Mouse (Mus musculus): ENCODE measurements at regions not wholly inside any gene's neighbourhood (a gene's known extent, or its start where the extent isn't known, plus 50 kb on each side); places are given as distances from the start of the nearest gene placed in this dataset.

- peak; percentile 45 to 85 for DNase-seq (ENCODE audit: inconsistent age in 2 of 2, low spot score in 1 of 2)
Measured at GRCm38 (mm10) chr10:99577041-99577681, 182.3 kb downstream of the Csl start.

DNA sequence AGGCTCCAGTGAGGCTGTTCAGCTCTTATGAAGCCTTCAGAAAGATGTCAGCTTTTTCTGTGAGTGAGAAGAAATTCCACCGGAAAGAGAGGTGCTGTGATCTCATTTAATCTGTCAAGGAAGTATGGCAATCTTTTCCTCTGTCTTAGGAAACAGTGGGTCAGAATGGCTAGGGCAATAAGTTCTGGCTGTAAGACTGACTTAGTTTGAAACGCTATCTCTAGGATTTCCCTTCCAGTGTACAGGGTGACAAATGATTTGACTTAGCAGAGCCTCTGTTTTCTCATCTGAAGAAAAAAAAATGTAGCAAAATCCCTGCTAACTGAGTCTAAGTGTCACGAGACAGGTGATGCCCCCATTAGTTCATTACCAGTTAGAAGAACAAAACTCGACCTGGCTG lies 181.1 kb downstream of the Csl start:
- DNase-seq (ENCODE audit: inconsistent age in 2 of 2, low spot score in 1 of 2), result no peak

GRCm38 (mm10) chr10:99580191-99580590 lies 179.3 kb downstream of the Csl start:
- DNase-seq (ENCODE audit: inconsistent age in 2 of 2, low spot score in 1 of 2), result no peak

- DNase-seq (ENCODE audit: inconsistent age in 2 of 2, low spot score in 1 of 2), result no peak
Measured at GRCm38 (mm10) chr10:99581074-99581473, 178.4 kb downstream of the Csl start.

GRCm38 (mm10) chr10:99584855-99585254 lies 174.6 kb downstream of the Csl start:
- peak in 1 of 2 experiments; percentile 62 for DNase-seq (ENCODE audit: inconsistent age in 2 of 2, low spot score in 1 of 2)

GRCm38 (mm10) chr10:99592220-99592619 lies 167.2 kb downstream of the Csl start:
- DNase-seq (ENCODE audit: inconsistent age in 2 of 2, low spot score in 1 of 2), result no peak

DNA sequence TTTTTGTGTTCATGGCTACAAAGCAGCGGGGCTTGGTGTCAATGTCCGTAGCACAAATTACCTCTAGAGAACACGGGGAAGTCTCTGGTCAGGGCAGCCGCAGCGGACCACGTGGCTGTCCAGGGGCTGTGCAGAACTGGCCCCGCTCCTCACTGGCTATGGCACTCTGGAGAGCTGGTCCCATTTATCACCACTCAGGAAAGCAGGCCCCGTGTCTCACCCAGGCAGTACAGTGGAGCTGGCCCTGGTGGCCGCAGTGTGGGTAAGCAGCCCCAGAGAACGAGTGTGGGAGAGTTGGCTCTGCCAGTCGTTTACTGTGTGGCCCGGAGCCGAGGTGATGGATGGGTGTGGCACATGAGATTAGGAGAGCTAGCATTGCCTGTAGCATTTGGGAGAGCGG lies 163.8 kb downstream of the Csl start:
- DNase-seq (ENCODE audit: inconsistent age in 2 of 2, low spot score in 1 of 2), result no peak

- peak in 1 of 2 experiments; percentile 46 for DNase-seq (ENCODE audit: inconsistent age in 2 of 2, low spot score in 1 of 2)
Measured at GRCm38 (mm10) chr10:99599142-99600120, 160.0 kb downstream of the Csl start.

DNA sequence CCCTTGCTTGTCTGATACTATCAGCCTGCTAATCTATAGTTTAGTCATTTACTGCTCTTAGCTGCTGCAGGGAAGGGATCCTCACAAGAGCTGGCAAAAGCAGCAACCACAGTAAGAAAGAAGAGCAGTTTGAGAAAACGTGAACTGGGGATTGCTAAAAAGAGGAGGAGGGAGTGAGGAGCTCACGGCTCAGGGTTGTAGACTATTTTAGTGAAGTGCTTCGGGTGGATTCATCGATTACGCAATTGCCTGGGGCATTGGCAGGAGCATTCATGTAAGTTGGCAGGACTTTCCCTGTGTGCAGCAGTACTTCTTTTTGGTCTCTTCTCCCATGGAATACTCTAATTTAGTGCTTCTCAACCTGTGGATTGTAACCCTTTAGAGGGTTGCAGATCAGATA lies 157.1 kb downstream of the Csl start:
- DNase-seq (ENCODE audit: inconsistent age in 2 of 2, low spot score in 1 of 2), result peak in 1 of 2 experiments; percentile 65

DNA sequence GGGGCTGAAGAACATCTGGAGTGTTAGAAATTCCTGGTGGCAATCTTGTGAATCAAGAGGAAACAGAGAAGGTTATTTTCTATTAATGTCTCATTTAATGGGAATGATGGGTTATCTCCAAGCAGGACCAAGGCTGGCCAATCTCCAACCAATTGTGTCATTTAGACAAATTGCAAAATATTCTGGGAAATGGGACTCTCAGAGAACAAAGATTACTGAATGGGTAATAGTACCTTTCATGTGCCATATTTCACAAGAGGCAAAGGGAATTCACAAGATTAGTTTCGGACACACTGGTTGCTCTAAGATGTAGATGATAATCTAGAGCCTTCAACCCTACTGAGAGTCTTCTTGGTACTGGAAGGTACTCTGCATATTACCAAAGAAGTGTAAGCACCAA lies 155.3 kb downstream of the Csl start:
- DNase-seq (ENCODE audit: inconsistent age in 2 of 2, low spot score in 1 of 2), result peak in 1 of 2 experiments; percentile 66

GRCm38 (mm10) chr10:99608477-99608876 lies 151.0 kb downstream of the Csl start:
- no peak for DNase-seq (ENCODE audit: inconsistent age in 2 of 2, low spot score in 1 of 2)

GRCm38 (mm10) chr10:99609420-99609819 lies 150.0 kb downstream of the Csl start:
- DNase-seq (ENCODE audit: inconsistent age in 2 of 2, low spot score in 1 of 2), result no peak

- no peak for DNase-seq (ENCODE audit: inconsistent age in 2 of 2, low spot score in 1 of 2)
Measured at GRCm38 (mm10) chr10:99610890-99611289, 148.6 kb downstream of the Csl start.

DNA sequence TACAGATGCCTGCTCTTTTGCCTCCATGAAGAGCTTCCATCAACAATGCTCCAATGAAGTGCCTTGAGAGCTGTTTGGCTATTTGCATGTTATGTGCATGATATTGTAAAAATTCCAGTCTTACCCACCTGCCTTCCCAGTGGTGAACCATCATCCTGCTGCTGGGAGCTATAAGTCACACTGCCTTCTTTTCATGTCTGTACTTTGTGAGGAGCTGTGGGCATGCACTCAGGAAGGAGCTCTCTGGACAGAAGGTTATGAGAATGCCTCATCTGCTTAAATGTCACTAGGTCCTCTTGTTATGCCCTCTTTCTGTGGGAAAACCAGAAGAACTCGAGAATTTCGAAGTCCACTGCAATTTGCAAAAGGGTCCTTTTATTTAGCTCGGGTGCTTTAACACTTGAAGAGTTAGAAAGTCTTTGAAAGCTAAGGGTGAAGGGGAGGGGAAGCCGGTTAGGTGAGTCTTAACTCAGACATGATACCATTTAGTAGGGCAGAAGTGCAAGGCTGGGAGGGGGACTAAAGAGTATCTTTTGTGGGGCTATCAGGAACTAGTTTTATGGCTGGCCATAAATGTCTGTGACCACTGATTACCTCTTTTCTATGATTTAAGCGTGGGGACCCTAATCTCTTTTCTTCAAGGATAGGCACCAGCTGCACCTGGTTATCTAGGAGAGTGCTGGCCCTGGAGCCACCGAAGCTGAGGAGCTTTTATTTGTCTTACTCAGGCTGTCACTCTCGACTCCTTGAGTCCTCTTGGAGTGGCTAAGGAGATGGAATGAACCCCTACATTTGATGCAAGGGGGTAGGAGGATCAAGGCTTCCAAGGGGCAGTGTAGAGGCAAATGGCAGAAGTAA lies 144.8 kb downstream of the Csl start:
- no peak for DNase-seq (ENCODE audit: inconsistent age in 2 of 2, low spot score in 1 of 2)

GRCm38 (mm10) chr10:99615371-99615770 lies 144.1 kb downstream of the Csl start:
- DNase-seq (ENCODE audit: inconsistent age in 2 of 2, low spot score in 1 of 2), result no peak

DNA sequence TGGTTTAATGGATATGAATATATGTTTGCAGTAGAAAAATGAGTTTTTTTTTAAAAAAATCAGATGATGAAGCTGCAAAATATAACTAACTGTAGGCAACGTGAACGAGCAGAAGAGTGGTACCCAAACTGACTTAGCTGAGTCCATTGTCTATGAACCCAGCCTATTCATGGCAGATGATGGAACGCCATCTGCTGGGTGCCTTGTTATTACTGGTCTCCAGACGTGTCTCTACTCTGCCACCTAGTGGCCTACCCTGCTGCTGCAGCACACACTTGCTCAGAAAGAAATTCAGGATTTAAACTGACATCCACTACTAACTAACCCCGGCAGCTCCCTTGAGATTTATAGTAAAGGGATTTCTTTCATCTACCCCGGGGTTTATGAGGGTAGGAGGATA lies 143.7 kb downstream of the Csl start:
- DNase-seq (ENCODE audit: inconsistent age in 2 of 2, low spot score in 1 of 2), result peak; percentile 77 to 94

DNA sequence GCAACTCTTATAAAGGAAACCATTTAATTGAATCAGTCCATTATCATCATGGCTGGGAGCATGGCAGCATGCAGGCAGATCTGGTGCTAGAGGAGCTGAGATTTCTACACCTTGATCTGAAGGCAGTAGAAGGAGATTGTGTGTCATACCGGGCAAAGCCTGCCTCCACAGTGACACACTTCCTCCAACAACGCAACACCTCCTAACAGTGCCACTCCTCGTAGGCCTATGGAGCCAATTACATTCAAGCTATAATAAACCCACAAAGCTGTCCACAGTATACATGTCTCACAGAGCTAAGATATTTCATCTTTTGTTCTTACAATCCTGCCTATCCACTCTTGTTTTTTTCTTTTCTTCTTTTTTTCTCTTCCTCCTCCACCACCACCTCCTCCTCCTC lies 141.8 kb downstream of the Csl start:
- no peak for DNase-seq (ENCODE audit: inconsistent age in 2 of 2, low spot score in 1 of 2)

DNA sequence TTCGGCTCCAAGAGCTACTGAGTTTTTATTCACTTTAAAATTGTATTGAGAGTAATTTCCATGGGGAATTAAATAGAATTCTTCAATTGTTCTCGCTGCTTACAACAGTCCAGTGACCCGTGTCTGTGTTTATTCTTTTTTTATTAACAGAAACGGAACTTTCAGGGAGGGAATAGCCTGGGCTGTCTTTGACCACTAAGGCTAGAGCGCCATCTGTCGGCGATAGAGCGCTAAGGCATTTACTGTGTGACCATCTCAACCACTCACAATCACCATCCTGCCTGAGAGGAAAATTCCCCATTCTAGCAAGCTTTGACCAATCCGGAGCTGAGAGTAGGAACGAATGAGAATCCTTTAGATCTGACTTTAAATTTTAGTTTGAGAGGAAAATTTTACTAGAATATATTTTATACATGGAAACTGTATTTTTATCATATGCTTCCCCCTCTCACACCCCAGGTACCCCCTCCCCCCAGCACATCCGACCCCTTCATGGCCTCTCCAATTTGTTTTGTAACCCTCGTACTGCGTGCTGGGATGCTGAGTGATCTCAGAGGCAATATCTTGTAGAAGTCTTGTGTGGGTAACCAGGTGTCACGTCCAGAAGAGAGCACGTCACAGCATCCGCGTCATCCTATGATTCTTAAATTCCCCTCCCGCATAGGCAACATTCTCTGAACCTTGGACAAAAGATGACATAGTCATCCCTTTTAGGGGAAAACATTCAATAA lies 139.9 kb downstream of the Csl start:
- DNase-seq (ENCODE audit: inconsistent age in 2 of 2, low spot score in 1 of 2), result peak; percentile 61 to 88

DNA sequence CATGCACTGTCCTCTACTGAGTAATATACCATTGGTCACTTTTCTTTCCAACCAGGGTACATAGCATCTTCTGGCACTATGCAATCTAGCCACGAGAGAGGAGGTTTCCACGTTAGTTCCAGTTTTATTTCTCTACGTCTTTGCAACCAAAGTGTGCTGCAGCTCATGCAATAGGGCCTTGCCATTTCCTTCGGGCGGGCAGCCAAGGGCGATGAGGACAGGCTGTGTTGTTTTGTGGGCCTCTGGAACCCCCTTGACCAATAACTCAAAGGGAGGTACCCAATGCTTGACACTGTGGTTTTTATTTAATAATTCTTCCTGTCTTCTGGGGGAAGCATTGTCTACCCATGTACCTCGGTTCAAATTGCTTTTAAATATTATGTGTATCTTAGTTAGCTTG lies 139.0 kb downstream of the Csl start:
- no peak for DNase-seq (ENCODE audit: inconsistent age in 2 of 2, low spot score in 1 of 2)

GRCm38 (mm10) chr10:99627355-99627754 lies 132.1 kb downstream of the Csl start:
- no peak for DNase-seq (ENCODE audit: inconsistent age in 2 of 2, low spot score in 1 of 2)
